Mouse (Mus musculus) megakaryocyte, embryonic 14.5 days (primary cell): ENCODE measurements around the gene Slx1b.

Experiments used
- FLI1 ChIP-seq: IDR thresholded peaks from 2 replicates; pipeline ENCODE4 v1.6.1; 2012; ENCODE audit warnings: low read length, inconsistent platforms, mixed read lengths
- GATA1 ChIP-seq: IDR thresholded peaks from 3 replicates; pipeline ENCODE4 v1.6.1; 2012; ENCODE audit warnings: mixed read lengths, low read length, inconsistent platforms, borderline replicate concordance

DNA sequence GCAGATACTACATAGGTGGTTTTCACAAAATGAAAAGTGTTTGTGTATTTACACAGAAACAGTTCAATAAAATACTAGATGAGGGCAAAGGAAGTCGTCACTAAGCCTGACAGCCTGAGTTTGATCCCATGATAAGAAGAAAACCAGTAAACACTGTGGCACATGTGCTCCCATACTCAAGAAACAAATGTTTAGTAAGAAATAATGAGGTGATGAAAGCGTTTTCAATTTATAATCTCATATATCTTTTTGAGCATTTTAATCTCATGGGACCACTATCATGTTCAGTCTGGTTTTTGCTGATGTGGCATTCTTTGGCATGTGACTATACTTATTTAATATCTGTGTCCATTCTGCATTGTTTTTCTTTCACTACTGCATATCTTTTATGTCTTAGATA, 41.6 kb downstream of the Slx1b start:
- TF ChIP-seq GATA1: no peak
- no peak for TF ChIP-seq FLI1
